Mouse (Mus musculus): ENCODE results near the gene Tbxas1. TPM values are rescaled to one million over a fixed set of nuclear protein-coding genes. Genes with fewer than 3 reads are reported as not detected.
A peak's percentile ranks its signal among the peaks of the same experiment; 100 is the strongest.

Tbxas1 gene
- total RNA-seq, 2 experiments from 2014 or later: 0.92 to 1.9 TPM

GRCm38 (mm10) chr6:38853561-38853992 lies 21.6 kb upstream of the Tbxas1 start:
- no peak for DNase-seq

DNA sequence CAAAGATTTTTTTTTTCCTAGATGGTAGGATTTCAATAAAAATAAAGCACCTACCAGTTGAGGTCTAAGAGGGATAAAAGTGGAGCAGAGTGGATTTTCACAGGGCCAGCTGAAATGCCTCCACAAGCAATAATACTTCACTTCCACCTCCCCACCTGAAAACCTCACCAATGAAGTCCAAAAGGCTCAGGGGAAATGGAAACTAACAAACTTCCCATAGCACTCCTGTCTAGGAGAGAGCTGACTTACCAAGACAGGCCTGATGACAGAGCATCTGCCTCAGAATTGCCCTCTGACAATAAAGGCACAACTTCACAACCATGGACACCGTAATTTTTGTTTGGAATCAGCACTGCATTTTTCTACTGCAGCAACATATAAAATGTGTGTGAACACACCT lies 15.4 kb upstream of the Tbxas1 start:
- no peak for DNase-seq

DNA sequence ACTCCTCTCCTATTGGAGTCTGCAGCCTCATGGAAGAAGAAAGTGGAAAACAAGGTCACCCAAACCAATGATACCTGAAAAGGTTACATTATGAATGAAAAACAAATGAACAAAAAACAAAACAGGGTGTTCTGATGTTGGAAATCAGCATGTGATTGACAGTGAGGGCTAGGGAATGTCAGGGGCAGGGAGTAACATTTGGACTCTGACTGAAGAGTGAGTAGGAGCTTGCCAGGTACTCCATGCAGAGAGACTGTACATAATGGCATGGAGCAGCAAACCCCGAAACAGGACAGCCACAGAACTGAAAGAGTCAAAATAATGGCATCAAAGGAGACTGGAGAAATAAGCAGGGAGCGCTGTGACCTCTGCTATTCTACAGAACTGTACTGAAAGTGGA lies 14.9 kb upstream of the Tbxas1 start:
- DNase-seq: no peak

GRCm38 (mm10) chr6:38863595-38863994 lies 11.6 kb upstream of the Tbxas1 start:
- DNase-seq: no peak

GRCm38 (mm10) chr6:38865805-38866204 lies 9.4 kb upstream of the Tbxas1 start:
- no peak for DNase-seq

DNA sequence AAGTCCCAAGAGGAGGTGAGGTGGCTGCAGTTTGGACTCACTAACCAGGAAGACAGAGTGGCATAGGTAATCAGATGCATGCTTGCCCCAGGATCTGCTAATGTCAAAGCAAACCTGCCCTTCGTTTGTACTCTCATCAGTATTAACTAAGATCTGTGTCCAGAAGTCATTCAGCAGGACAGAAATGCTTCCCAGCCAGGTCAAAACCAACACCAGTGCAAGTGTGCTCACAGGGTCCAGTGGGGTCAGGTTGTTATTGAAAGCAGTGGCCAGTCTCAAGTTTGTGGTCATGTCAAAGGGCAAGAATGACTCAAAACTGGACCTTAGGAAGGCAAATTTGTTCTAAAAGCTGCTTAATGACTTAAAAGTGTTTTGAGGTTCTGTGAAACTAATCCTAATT lies 8.8 kb upstream of the Tbxas1 start:
- no peak for DNase-seq

GRCm38 (mm10) chr6:38866761-38867160 lies 8.4 kb upstream of the Tbxas1 start:
- DNase-seq: no peak

DNA sequence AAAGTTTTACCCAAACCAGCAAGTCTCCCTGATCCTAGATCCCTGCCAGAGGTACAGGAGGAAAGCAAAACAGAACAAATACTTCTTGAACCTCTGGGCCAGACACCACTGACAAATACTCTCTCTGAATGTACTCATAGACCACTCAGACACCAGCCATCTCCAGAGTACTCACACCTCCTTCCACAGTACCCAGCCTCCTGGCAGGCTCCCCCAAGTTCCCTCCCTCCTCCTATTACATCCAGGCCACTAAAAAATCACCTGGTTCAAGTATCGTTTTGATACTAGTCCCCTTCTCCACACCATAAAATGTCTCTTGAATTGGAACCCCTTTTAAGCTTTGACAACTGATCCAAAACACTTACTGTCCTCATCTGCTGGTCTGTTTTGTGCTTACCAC lies 7.9 kb upstream of the Tbxas1 start:
- DNase-seq: no peak

- no peak for DNase-seq
These were observed 6.2 kb upstream of the Tbxas1 start for GRCm38 (mm10) chr6:38868974-38869373.

GRCm38 (mm10) chr6:38870070-38870469 lies 5.1 kb upstream of the Tbxas1 start:
- no peak for DNase-seq

- DNase-seq: no peak
These were observed 4.2 kb upstream of the Tbxas1 start for GRCm38 (mm10) chr6:38871051-38871450.

GRCm38 (mm10) chr6:38873316-38873715 lies 1.9 kb upstream of the Tbxas1 start:
- no peak for DNase-seq

DNA sequence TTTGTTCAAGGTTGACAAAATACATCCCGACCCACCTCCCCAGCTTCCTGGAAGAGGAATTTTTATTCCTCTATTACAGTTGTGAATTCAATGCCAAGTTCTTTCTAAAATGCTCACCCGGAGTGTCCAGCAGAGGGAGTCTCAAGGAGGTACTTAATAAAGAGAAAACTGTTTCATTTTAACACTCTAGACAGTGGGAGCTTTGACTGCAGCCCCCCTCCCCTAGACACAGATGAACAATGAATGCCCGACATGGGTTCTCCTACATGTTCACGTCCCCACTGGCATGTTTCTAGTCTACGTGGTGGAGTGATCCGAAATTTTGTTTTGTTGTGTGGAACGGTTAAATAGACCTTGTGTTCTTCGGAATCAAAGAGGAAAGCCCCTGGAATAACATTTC lies 1.2 kb upstream of the Tbxas1 start:
- peak; percentile 46 for DNase-seq

DNA sequence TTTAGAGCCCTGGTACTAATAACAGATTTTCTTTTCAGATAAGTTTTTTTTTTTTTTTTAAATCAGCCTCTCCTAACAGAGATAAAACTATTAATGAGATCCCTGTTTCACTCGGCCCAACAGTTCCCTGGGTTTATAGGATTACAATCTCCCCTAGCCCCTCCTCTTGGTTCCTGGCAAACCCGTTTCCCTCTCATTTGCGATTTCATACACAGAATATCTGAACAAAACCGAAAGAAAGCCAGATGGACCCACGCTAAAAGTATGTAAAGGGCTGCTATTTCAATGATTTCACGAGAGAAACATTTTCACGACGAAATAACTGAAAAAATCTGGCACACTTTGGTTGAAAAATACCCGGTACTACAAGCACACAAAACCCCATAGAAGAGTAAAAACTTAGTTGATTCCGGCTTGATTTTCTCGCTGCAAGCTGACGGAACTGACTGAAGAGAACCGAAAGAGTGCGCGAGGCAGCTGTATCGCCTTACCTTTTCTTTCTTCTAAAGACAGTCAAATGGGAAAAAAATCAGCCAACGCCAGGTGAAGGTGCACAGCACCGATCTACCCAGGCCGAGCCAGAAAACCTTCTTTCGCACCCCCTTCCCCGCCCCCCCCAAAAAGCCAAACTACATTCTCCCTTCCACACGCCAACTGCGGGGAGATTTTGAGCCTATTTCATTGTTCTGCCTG lies 493 bp upstream of the Tbxas1 start:
- DNase-seq: peak; percentile 11

DNA sequence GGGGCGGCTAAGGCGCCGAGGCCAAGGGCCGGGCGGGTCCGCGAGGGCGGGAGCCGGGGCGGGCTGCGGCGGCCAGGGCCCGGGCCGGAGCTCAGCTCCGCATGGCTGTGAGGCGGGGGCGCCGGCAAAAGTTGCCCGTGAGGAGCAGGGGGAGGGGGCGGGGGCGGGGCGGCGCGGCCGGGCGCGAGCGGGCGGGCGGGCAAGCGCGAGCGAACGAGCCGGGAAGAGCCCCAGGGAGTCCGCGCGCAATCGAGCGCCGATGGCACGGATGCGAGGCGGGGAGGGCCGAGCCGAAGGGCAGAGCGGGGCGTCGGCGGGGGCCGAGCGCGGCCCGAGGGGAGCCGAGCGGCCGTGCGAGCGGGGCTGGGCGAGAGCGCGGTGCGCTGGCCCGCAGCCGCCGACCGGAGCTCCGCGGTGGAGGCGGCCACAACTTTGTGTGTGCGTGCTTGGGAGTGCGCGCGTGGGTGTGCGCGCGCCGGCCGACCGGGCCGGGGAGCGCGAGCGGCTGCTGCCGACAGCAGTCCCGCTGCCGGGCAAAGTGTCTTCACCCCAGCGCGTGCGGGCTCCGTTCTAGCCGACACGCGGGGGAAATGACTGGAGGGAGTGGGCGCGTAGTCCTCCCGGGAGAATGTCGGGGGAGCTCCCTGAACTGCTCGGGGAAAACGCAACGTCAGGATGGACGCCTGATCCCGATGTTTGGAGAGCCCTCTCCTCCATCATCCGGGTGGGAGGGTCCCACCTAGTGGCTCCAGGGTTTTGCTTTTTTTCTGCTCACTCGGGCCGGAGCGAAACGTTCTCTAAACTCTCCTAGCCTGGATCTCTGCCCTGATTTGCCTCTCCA lies 1.1 kb downstream of the Tbxas1 start, which contains the start of gene Hipk2:
Gene Hipk2 (minus strand): TSS at position 95 of the 841 bp plus-strand sequence.
- peak; percentile 84 for DNase-seq

- DNase-seq: no peak
These were observed 2.5 kb downstream of the Tbxas1 start for GRCm38 (mm10) chr6:38877674-38878073.

DNA sequence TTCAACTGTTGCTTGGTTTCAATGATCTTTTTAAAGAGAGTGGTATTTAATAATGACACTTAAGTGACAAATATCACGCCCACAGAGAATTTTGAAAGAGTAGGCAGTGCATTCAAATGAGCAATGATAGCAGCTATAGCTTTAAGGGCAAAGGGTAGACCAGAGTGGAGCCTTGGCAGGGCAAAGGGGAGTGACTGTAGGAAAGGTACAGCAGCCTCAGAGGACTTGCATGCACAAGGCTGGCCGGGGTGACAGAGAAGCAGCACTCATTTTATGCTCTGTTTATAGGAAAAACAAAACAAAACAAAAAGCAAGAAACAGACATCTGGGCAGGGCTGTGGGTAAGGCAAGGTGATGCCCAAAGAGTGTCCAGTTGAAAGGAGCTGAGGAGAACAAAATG lies 6.3 kb downstream of the Tbxas1 start:
- DNase-seq: no peak

DNA sequence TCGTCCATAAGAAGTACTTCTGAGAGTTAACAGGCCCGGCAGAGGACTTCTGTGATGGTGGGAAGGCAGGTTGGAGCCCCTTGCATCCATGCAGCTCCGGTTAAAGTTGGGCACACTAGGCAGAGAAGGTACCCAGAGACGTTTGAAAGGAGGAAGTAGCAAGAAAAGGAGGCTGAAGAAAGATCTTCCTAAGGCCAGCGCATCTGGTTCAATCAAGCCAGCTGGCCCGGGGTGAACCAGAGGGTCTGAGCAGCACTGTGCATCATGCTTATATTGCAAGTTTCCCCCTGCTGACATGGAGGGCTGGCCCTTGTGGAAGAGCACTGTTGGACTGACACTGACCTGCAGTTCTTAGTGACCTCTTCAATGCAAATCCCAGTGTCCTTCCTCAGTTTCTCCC lies 6.8 kb downstream of the Tbxas1 start:
- DNase-seq: no peak

DNA sequence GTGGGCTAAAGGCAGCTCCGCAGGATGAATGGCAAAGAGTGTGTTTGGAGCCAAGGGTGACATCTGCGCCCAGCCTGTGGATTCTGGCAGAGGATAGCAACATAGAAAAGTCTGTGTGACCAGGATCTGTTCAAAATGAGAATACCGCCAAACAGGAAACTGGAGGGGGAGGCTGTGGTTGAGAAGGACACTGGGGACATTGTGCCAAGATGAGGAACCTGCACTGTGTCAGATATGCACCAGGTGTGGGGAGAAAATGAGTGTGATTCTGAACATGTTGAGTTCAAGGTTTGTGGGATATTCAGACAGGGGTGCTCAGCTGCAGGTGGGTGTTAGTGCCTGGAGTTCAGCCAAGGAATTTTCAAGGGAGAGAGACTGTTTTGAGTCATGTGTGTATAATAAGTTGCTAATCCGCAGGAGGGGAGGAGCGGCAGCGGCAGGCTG lies 7.5 kb downstream of the Tbxas1 start:
- DNase-seq: no peak

- DNase-seq: no peak
These were observed 9.3 kb downstream of the Tbxas1 start for GRCm38 (mm10) chr6:38884482-38884881.

GRCm38 (mm10) chr6:38885132-38885531 lies 9.9 kb downstream of the Tbxas1 start:
- DNase-seq: no peak

DNA sequence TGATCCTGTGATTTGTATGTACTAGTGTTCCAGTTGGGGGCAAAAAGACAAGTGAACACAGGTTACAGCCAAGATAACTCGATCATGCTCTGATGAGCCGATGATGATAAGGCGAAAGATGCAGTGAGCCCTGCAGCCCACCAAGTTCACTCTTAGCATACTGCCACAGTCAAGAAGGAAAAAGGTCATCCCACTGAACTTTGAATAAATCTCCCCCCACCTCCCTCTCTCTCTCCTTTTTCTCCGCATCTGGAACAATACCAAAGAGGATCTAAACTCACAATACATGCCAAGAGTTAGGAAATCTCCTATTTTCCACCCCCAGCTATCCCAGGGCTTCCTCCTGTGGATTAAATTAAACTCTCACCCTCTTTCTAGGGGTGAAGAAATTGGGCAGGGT lies 12.2 kb downstream of the Tbxas1 start:
- no peak for DNase-seq

DNA sequence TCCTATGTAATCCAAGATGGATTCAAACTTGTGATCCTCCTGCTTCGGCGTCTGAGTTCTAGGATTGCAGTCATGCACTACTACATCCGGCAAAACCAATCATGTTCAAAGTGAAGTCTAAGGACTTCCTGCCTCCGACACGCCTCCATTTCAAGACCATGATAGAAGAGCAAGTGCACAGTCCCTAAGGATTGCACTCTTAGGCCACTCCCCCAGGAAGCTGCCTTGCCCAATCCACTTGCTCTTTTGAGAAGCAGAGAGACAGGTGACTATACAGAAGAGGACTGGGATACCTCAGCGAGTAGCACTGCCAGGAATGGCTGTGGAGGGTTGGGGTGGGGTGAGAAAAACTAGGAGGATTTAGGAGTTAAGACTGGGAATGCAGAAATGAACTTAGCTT lies 14.0 kb downstream of the Tbxas1 start:
- DNase-seq: no peak

DNA sequence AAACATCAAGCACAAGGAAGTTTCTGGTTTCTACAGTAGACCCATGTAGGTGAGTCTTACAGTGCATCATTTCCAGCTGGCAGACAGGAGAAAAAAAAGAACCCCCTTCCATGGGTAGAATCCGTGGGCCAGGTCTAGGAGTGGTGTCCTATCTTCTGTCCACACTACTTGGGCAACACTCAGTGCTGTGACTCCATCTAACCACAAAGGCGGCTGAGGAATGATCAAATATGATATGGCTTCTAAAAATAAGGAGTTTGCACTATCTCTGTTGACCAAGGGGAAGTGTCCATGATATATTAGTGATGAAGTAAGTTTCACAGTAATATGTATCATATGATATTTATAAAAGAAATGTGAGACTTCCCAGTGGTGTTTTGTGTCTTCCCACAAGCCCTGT lies 16.8 kb downstream of the Tbxas1 start:
- DNase-seq: no peak

Measured in gastrocnemius, postnatal 10 days (tissue).